Mouse (Mus musculus): ENCODE measurements around the gene St7.

- TF ChIP-seq CTCF (IDR thresholded peaks at IDR 0.05; ENCODE audit: borderline replicate concordance, insufficient read depth, low read depth, low read length) (no peak), POLR2A (IDR thresholded peaks at IDR 0.05; ENCODE audit: borderline replicate concordance, insufficient read depth, low read length) (no peak)
These were observed 27.3 kb downstream of the St7 start for GRCm38 (mm10) chr6:17720022-17720421.
